Mouse (Mus musculus): ENCODE measurements around the gene Zfp511.
A peak's percentile ranks its signal among the peaks of the same experiment; 100 is the strongest.

Gene Zfp511

GRCm38 (mm10) chr7:140048361-140049114 lies 12.3 kb downstream of the Zfp511 start, which contains the start of gene Msx3:
Gene Msx3, minus strand, starts transcription at chr7:140049089.
- DNase-seq, result no peak

DNA sequence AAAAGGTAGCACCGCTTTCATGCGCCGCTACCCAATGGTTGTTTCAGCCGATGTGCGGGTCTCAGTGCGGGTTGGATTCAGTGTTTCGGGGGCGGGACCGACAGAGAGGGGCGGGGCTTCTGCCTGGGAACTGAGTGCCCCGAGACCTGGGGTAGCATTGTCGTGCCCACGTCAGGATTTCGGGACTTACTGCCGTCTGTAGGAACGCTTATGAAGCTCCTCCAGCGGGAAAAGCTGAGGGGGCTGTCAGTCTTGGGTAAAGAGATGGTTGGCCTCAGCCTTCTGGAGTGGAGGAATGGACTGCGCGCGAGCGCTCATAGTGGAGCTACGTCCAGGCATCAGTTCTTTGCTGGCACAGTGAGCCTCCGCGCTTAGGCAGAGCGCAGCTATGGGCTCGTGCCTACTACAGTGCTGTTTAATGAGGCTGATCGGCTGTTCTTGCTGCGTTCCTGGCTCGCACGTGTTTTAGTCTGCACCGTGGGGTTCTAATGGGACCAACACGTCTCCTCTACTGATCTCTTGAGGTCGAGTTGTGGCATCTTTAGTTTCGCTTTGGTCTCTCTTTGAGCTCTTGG lies 13.0 kb downstream of the Zfp511 start:
- no peak for DNase-seq

- no peak for DNase-seq
Measured at GRCm38 (mm10) chr7:140054124-140054523, 17.9 kb downstream of the Zfp511 start.

GRCm38 (mm10) chr7:140057413-140058407 lies 21.5 kb downstream of the Zfp511 start:
- no peak for DNase-seq

DNA sequence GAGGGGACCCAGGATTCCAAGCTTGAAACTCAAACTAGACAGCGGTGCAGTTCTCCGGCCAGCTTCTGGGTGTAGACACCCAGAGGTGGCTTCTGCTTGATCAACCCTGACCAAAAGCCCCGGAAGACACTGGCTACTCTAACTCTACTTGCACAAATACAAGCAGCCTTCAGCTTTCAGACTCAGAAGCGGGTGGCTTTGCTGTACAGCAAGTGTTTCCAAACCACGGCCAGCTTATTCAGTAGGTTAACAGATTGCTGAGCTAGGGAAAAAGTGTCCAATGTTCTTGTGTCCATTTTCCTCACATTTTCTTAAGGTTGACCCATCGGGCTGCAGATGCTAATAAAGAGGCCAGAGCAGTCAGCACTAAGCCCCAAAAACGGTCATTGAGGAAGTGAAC lies 22.3 kb downstream of the Zfp511 start:
- no peak for DNase-seq

DNA sequence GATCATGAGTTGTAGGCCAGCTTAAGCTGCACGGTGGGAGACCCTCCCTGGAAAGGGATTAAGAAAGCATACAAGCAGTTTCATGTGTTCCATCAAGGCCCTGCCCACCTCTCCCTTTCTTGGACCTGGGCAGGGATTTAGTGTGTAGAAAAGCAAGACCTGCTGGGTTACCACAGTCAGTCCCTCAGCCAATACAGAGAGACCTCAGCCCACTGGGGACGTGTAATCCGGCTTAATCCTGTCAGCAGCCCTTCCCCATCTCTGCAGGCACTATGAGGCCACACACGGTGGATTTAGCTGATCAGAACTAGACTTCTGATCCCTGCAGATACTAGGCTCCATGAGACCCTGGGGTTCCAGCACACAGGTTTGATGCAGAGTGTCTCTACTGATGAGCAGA lies 23.4 kb downstream of the Zfp511 start:
- no peak for DNase-seq

DNA sequence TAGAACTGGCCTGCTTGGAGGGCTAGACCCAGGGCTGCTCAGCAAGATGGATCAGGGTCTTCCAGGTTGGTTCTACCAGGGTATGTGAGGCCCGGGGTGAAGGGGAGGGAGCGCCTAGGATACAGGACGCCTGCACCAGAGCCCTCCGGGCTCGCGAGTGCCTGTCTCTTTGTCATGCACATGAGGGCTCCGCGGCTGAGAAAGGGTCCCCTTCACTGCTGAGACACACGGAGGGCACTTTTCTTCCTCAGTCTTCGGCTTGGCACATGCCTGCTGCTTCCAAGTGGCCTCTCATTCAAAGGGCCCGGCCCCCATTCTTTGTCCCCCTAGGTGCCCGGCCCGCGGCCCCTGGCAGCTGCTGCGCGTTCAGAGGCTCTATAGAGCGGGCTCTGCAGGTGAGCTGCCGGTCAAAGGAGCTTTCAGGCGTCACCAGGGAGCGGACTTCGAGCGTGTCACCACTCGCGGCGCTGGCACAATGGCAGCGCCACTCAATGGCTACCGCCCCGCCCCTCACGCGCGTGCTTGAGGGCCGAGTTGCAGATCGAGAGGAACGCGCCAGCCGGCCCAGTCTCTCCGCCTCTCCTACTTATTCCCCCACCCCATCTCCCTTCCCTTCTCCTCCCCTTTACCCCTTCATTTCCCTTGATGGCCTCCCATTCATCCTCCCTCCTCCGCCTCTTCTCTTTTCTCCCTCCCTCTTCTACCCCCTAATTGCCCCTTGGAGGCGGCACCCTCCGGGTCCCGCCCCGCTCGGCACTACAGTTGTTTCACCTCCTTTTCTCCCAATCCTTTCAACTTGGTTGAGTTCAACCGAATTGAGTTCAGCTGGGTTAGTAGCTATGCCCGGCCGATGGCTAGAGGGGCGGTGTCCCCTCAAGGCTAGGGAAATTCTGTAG lies 25.0 kb downstream of the Zfp511 start:
- no peak for DNase-seq

DNA sequence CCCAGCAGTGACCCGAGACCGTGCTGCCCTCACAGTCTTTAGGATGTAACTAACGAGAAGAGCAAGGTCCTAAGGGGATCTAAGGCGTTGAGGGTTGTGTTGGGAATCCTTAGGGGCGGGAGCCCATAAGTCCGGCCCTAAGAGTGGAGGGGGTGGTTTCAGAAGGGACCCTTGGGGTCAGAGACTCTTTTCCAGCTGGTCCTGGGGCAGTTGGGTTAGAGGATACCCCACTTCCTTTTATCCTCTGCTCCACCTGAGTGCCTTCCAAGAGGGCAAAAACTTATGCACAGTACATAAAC lies 25.6 kb downstream of the Zfp511 start:
- DNase-seq, result no peak

GRCm38 (mm10) chr7:140062307-140062706 lies 26.1 kb downstream of the Zfp511 start:
- no peak for DNase-seq

- peak; percentile 67 for DNase-seq
Measured at GRCm38 (mm10) chr7:140063092-140063491, 26.9 kb downstream of the Zfp511 start.

- no peak for DNase-seq
Measured at GRCm38 (mm10) chr7:140067397-140067796, 31.2 kb downstream of the Zfp511 start.

GRCm38 (mm10) chr7:140070042-140070711 lies 34.0 kb downstream of the Zfp511 start:
- DNase-seq, result no peak

- DNase-seq, result no peak
Measured at GRCm38 (mm10) chr7:140077698-140078097, 41.5 kb downstream of the Zfp511 start.

GRCm38 (mm10) chr7:140078711-140079110 lies 42.5 kb downstream of the Zfp511 start:
- DNase-seq, result peak; percentile 68

DNA sequence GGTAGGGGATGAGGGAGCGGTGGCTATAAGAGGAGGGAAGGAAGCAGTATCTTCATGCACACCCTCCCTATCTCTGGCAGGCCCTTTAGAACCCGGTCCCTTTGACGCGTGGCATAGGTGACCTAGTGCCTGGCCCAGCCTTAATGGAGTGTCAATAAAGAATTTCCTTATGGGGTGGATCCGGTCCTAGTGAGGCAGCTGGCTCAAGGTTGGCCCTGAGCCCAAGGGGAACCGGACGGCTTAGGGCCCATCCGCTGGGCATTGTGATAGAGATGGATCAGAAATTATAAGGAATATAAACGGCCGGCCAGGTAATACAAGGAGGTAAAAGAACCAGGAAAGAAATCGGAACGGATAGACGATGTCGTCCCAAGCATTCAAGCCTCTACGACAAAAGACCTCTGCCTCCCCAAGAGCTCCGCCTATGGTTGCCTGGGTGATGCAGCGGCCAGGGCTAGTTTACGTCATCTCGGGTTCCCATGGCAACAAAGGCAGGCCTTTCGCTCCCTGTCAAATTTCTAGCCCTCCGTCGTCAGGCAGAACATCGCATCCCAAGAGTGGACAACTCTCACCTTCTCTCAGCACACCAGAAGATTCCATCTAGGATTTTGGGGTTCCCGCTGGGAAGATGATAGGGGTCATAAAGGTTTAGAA lies 44.4 kb downstream of the Zfp511 start:
- DNase-seq, result peak; percentile 51

GRCm38 (mm10) chr7:140081408-140082241 lies 45.4 kb downstream of the Zfp511 start:
- no peak for DNase-seq

DNA sequence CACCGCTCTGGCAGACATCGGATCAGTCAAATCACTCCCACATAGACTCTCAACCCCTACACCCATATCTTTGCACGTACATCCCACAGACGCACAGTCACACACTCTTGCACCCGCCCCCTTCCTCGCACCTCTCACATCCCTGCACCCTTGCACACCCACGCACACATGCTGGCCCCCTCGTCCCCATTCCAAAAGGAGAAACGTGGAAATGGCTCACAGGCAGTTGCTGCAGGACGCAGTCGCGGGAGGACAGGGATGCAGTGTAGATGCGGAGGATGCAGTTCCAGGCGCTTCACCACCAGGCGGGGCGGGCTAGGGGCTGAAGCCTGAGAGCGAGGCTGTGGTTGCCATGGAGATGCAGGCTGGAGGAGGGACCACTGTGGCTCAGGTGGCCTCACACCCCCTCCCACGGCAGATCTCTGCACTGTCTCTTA lies 46.1 kb downstream of the Zfp511 start, which contains the start of gene Caly:
Caly (minus strand) TSS at position 307 of the 437 bp plus-strand sequence.
- DNase-seq, result peak; percentile 27
